Mouse (Mus musculus) liver, adult (tissue): ENCODE data around the gene Tspan10.

ENCODE experiments used
- GATA4 ChIP-seq: IDR thresholded peaks from 2 replicates; pipeline ENCODE4 v1.6.1; 2014; ENCODE audit warnings: mild to moderate bottlenecking, low read length; ENCODE audit not compliant: insufficient replicate concordance

Tspan10 gene

GRCm38 (mm10) chr11:120483448-120483934 lies 41.0 kb downstream of the Tspan10 start:
- no peak for TF ChIP-seq GATA4

- peak; percentile 51; the same call in 1 of the 2 replicates for TF ChIP-seq GATA4
Measured at GRCm38 (mm10) chr11:120484265-120484981, 42.0 kb downstream of the Tspan10 start, which contains the start of gene Mrpl12. Gene Mrpl12, plus strand, starts transcription at chr11:120484613.

GRCm38 (mm10) chr11:120485251-120485650 lies 42.8 kb downstream of the Tspan10 start:
- no peak for TF ChIP-seq GATA4

GRCm38 (mm10) chr11:120488516-120488915 lies 46.1 kb downstream of the Tspan10 start:
- TF ChIP-seq GATA4: no peak

GRCm38 (mm10) chr11:120489054-120489761 lies 46.8 kb downstream of the Tspan10 start:
- 0 out of 2 replicates have a peak, but pooled peaks have one; percentile 17 for TF ChIP-seq GATA4

GRCm38 (mm10) chr11:120490291-120491046 lies 48.0 kb downstream of the Tspan10 start:
- TF ChIP-seq GATA4: no peak

- TF ChIP-seq GATA4: no peak
Measured at GRCm38 (mm10) chr11:120491317-120492023, 49.0 kb downstream of the Tspan10 start, which contains the start of gene Slc25a10. Gene Slc25a10, plus strand, starts transcription at chr11:120491840.

GRCm38 (mm10) chr11:120492024-120492877 lies 49.8 kb downstream of the Tspan10 start:
- TF ChIP-seq GATA4: no peak

GRCm38 (mm10) chr11:120492878-120493203 lies 50.4 kb downstream of the Tspan10 start:
- no peak for TF ChIP-seq GATA4

GRCm38 (mm10) chr11:120493351-120493750 lies 50.9 kb downstream of the Tspan10 start:
- TF ChIP-seq GATA4: no peak

GRCm38 (mm10) chr11:120493911-120494310 lies 51.5 kb downstream of the Tspan10 start:
- TF ChIP-seq GATA4: no peak
